Mouse (Mus musculus): ENCODE data around the gene Atp6v1g2. TPM values are rescaled to one million over a fixed set of nuclear protein-coding genes. Genes with fewer than 3 reads are reported as not detected.

Gene Atp6v1g2
- polyA plus RNA-seq, 1 experiment from 2014 or later, result 151 TPM

- Histone ChIP-seq H3K36me3 (ENCODE audit: control insufficient read depth, insufficient read depth, low read length) (peaks cover 2% of the 10 kb centered on the region; the same call in 1 of the 2 replicates), H3K4me2 (ENCODE audit: low read length) (no peak overlapping the region), H3K9me3 (ENCODE audit: control insufficient read depth, low read length) (no peaks in the 10 kb centered on the region), H3K27ac (ENCODE audit: low read depth, low read length) (no peak overlapping the region), H3K9ac (ENCODE audit: low read depth, low read length) (no peak overlapping the region), H3K27me3 (replicated peaks; ENCODE audit: control insufficient read depth, insufficient read depth, low read length) (no peaks in the 10 kb centered on the region), H3K4me1 (ENCODE audit: control insufficient read depth, insufficient read depth, low read depth, low read length) (peaks cover 1% of the 10 kb centered on the region; the same call in 1 of the 2 replicates), H3K4me3 (ENCODE audit: low read length) (no peak overlapping the region)
- no peak for ATAC-seq
- WGBS, result 89% methylated on average over 1 of the region's 1 CpGs
Measured at GRCm38 (mm10) chr17:35267399-35268086, 34.1 kb downstream of the Atp6v1g2 start.

GRCm38 (mm10) chr17:35269653-35270347 is 36.3 kb downstream of the Atp6v1g2 start:
- H3K9me3 ChIP-seq (ENCODE audit: control insufficient read depth, low read length), result no peaks in the 10 kb centered on the region
- no peak overlapping the region for H3K4me3 ChIP-seq (ENCODE audit: low read length)
- H3K27me3 ChIP-seq (replicated peaks; ENCODE audit: control insufficient read depth, insufficient read depth, low read length), result no peaks in the 10 kb centered on the region
- H3K4me1 ChIP-seq (ENCODE audit: control insufficient read depth, insufficient read depth, low read depth, low read length), result no peaks in the 10 kb centered on the region
- H3K9ac ChIP-seq (ENCODE audit: low read depth, low read length), result no peak overlapping the region
- WGBS, result 31% methylated on average over 3 of the region's 3 CpGs
- no peak for ATAC-seq
- H3K27ac ChIP-seq (ENCODE audit: low read depth, low read length), result no peak overlapping the region
- H3K36me3 ChIP-seq (ENCODE audit: control insufficient read depth, insufficient read depth, low read length), result peaks cover 2% of the 10 kb centered on the region; the same call in 1 of the 2 replicates
- no peak overlapping the region for H3K4me2 ChIP-seq (ENCODE audit: low read length)

- 75% methylated on average over 3 of the region's 3 CpGs for WGBS
- Histone ChIP-seq H3K4me1 (ENCODE audit: control insufficient read depth, insufficient read depth, low read depth, low read length) (no peaks in the 10 kb centered on the region), H3K27ac (ENCODE audit: low read depth, low read length) (no peak overlapping the region), H3K9me3 (ENCODE audit: control insufficient read depth, low read length) (no peaks in the 10 kb centered on the region), H3K27me3 (replicated peaks; ENCODE audit: control insufficient read depth, insufficient read depth, low read length) (peaks cover 2% of the 10 kb centered on the region), H3K4me2 (ENCODE audit: low read length) (no peak overlapping the region), H3K4me3 (ENCODE audit: low read length) (no peak overlapping the region), H3K9ac (ENCODE audit: low read depth, low read length) (no peak overlapping the region), H3K36me3 (ENCODE audit: control insufficient read depth, insufficient read depth, low read length) (no peaks in the 10 kb centered on the region)
- ATAC-seq, result no peak
Measured at GRCm38 (mm10) chr17:35272249-35272648, 38.8 kb downstream of the Atp6v1g2 start.

- Histone ChIP-seq H3K9ac (ENCODE audit: low read depth, low read length) (no peak overlapping the region), H3K27me3 (replicated peaks; ENCODE audit: control insufficient read depth, insufficient read depth, low read length) (peaks cover 2% of the 10 kb centered on the region), H3K4me1 (ENCODE audit: control insufficient read depth, insufficient read depth, low read depth, low read length) (no peaks in the 10 kb centered on the region), H3K27ac (ENCODE audit: low read depth, low read length) (no peak overlapping the region), H3K4me3 (ENCODE audit: low read length) (no peak overlapping the region), H3K4me2 (ENCODE audit: low read length) (no peak overlapping the region), H3K36me3 (ENCODE audit: control insufficient read depth, insufficient read depth, low read length) (no peaks in the 10 kb centered on the region), H3K9me3 (ENCODE audit: control insufficient read depth, low read length) (no peaks in the 10 kb centered on the region)
- 3% methylated on average over 11 of the region's 11 CpGs for WGBS
- ATAC-seq, result peak; percentile 76
Measured at GRCm38 (mm10) chr17:35274770-35275169, 41.3 kb downstream of the Atp6v1g2 start.

- Histone ChIP-seq H3K9me3 (ENCODE audit: control insufficient read depth, low read length) (no peaks in the 10 kb centered on the region), H3K36me3 (ENCODE audit: control insufficient read depth, insufficient read depth, low read length) (no peaks in the 10 kb centered on the region), H3K27me3 (replicated peaks; ENCODE audit: control insufficient read depth, insufficient read depth, low read length) (peaks cover 2% of the 10 kb centered on the region), H3K4me1 (ENCODE audit: control insufficient read depth, insufficient read depth, low read depth, low read length) (no peaks in the 10 kb centered on the region), H3K4me3 (ENCODE audit: low read length) (no peak overlapping the region), H3K27ac (ENCODE audit: low read depth, low read length) (no peak overlapping the region), H3K4me2 (ENCODE audit: low read length) (peak overlapping the region; percentile 43), H3K9ac (ENCODE audit: low read depth, low read length) (peak overlapping the region; percentile 48; the same call in 1 of the 2 replicates)
- 25% methylated on average over 13 of the region's 13 CpGs for WGBS
- ATAC-seq, result 0 out of 2 replicates have a peak, but pooled peaks have one; percentile 38
Measured at GRCm38 (mm10) chr17:35276304-35276864, 42.9 kb downstream of the Atp6v1g2 start.

GRCm38 (mm10) chr17:35278049-35278448 is 44.6 kb downstream of the Atp6v1g2 start:
- 89% methylated on average over 8 of the region's 8 CpGs for WGBS
- Histone ChIP-seq H3K27ac (ENCODE audit: low read depth, low read length) (no peak overlapping the region), H3K36me3 (ENCODE audit: control insufficient read depth, insufficient read depth, low read length) (no peaks in the 10 kb centered on the region), H3K9ac (ENCODE audit: low read depth, low read length) (no peak overlapping the region), H3K4me2 (ENCODE audit: low read length) (no peak overlapping the region), H3K4me3 (ENCODE audit: low read length) (no peak overlapping the region), H3K27me3 (replicated peaks; ENCODE audit: control insufficient read depth, insufficient read depth, low read length) (peaks cover 2% of the 10 kb centered on the region), H3K4me1 (ENCODE audit: control insufficient read depth, insufficient read depth, low read depth, low read length) (no peaks in the 10 kb centered on the region), H3K9me3 (ENCODE audit: control insufficient read depth, low read length) (no peaks in the 10 kb centered on the region)
- no peak for ATAC-seq

GRCm38 (mm10) chr17:35278957-35279688 is 45.7 kb downstream of the Atp6v1g2 start:
- Histone ChIP-seq H3K9me3 (ENCODE audit: control insufficient read depth, low read length) (no peaks in the 10 kb centered on the region), H3K4me2 (ENCODE audit: low read length) (no peak overlapping the region), H3K4me3 (ENCODE audit: low read length) (no peak overlapping the region), H3K9ac (ENCODE audit: low read depth, low read length) (no peak overlapping the region), H3K27me3 (replicated peaks; ENCODE audit: control insufficient read depth, insufficient read depth, low read length) (peaks cover 2% of the 10 kb centered on the region), H3K27ac (ENCODE audit: low read depth, low read length) (no peak overlapping the region), H3K4me1 (ENCODE audit: control insufficient read depth, insufficient read depth, low read depth, low read length) (no peaks in the 10 kb centered on the region), H3K36me3 (ENCODE audit: control insufficient read depth, insufficient read depth, low read length) (no peaks in the 10 kb centered on the region)
- WGBS, result 87% methylated on average over 13 of the region's 13 CpGs
- ATAC-seq, result no peak

GRCm38 (mm10) chr17:35280276-35280675 is 46.8 kb downstream of the Atp6v1g2 start:
- no peak overlapping the region for H3K4me3 ChIP-seq (ENCODE audit: low read length)
- H3K9ac ChIP-seq (ENCODE audit: low read depth, low read length), result no peak overlapping the region
- H3K4me2 ChIP-seq (ENCODE audit: low read length), result no peak overlapping the region
- no peak overlapping the region for H3K27ac ChIP-seq (ENCODE audit: low read depth, low read length)
- 69% methylated on average over 3 of the region's 3 CpGs for WGBS
- H3K27me3 ChIP-seq (replicated peaks; ENCODE audit: control insufficient read depth, insufficient read depth, low read length), result peaks cover 2% of the 10 kb centered on the region
- no peaks in the 10 kb centered on the region for H3K9me3 ChIP-seq (ENCODE audit: control insufficient read depth, low read length)
- no peaks in the 10 kb centered on the region for H3K4me1 ChIP-seq (ENCODE audit: control insufficient read depth, insufficient read depth, low read depth, low read length)
- H3K36me3 ChIP-seq (ENCODE audit: control insufficient read depth, insufficient read depth, low read length), result no peaks in the 10 kb centered on the region
- ATAC-seq, result no peak

GRCm38 (mm10) chr17:35285431-35285830 is 52.0 kb downstream of the Atp6v1g2 start:
- H3K36me3 ChIP-seq (ENCODE audit: control insufficient read depth, insufficient read depth, low read length), result no peaks in the 10 kb centered on the region

More at GRCm38 (mm10) chr17:35285431-35285830, 52.0 kb downstream of the Atp6v1g2 start:
- H3K27me3 ChIP-seq (replicated peaks; ENCODE audit: control insufficient read depth, insufficient read depth, low read length), result no peaks in the 10 kb centered on the region
- no peak overlapping the region for H3K9ac ChIP-seq (ENCODE audit: low read depth, low read length)
- no peak for ATAC-seq
- no peaks in the 10 kb centered on the region for H3K9me3 ChIP-seq (ENCODE audit: control insufficient read depth, low read length)
- no peaks in the 10 kb centered on the region for H3K4me1 ChIP-seq (ENCODE audit: control insufficient read depth, insufficient read depth, low read depth, low read length)
- H3K4me3 ChIP-seq (ENCODE audit: low read length), result no peak overlapping the region
- H3K4me2 ChIP-seq (ENCODE audit: low read length), result no peak overlapping the region
- H3K27ac ChIP-seq (ENCODE audit: low read depth, low read length), result no peak overlapping the region

All from hindbrain, embryonic 16.5 days (tissue).